In genomic region chr1:186123690-186124089, GRCm38 (mm10) we compare ENCODE assay signal across 23 mouse cellular contexts.
"Had no signal": no experiment of that assay in that cellular context is flagged by ENCODE, and none has a peak within 500 bp of the region (broad histone marks: within the 10 kb centered on the region; RNA-seq: fewer than 3 reads in every experiment).

No protein-coding gene starts in this region.

- ATAC-seq: liver, postnatal 0 days; lung, postnatal 0 days; midbrain, embryonic 13.5 days; midbrain, embryonic 16.5 days had no signal

- H3K27ac ChIP-seq: liver, embryonic 15.5 days; lung, embryonic 15.5 days; macrophage; midbrain, embryonic 13.5 days; neural tube, embryonic 13.5 days; neural tube, embryonic 15.5 days had no signal

- H3K4me3 ChIP-seq: liver, embryonic 15.5 days; lung, embryonic 15.5 days; megakaryocyte, embryonic 14.5 days; midbrain, embryonic 13.5 days; myocyte; neural tube, embryonic 13.5 days; neural tube, embryonic 15.5 days had no signal

- H3K9me3 ChIP-seq: liver, embryonic 15.5 days; lung, embryonic 15.5 days; megakaryocyte, embryonic 14.5 days; midbrain, embryonic 13.5 days; neural tube, embryonic 13.5 days; neural tube, embryonic 15.5 days had no signal

- H3K9ac ChIP-seq: liver, embryonic 15.5 days; liver, postnatal 0 days; lung, embryonic 15.5 days; midbrain, embryonic 13.5 days; neural tube, embryonic 13.5 days; neural tube, embryonic 15.5 days had no signal

- H3K4me1 ChIP-seq: liver, embryonic 15.5 days; lung, embryonic 15.5 days; megakaryocyte, embryonic 14.5 days; neural tube, embryonic 13.5 days; neural tube, embryonic 15.5 days had no signal

- H3K27me3 ChIP-seq: liver, embryonic 15.5 days; lung, embryonic 15.5 days; megakaryocyte, embryonic 14.5 days; midbrain, embryonic 13.5 days; neural tube, embryonic 13.5 days; neural tube, embryonic 15.5 days had no signal

- H3K36me3 ChIP-seq: liver, embryonic 15.5 days; lung, embryonic 15.5 days; midbrain, embryonic 13.5 days; neural tube, embryonic 13.5 days; neural tube, embryonic 15.5 days had no signal

- DNase-seq: liver, postnatal 0 days; lung, adult 2 months; lung, postnatal 14 days; lung, postnatal 36 days; retina, postnatal 1 day; right cerebral cortex, adult 18-20 months; right cerebral cortex, postnatal 25 days; right cerebral cortex, postnatal 4 days; spleen, adult 18-20 months; thymus, adult 18-20 months; thymus, postnatal 25 days; thymus, postnatal 4 days had no signal

- H3K4me2 ChIP-seq: liver, embryonic 15.5 days; lung, embryonic 15.5 days; midbrain, embryonic 11.5 days; midbrain, embryonic 13.5 days; neural tube, embryonic 13.5 days; neural tube, embryonic 15.5 days had no signal
